Mouse (Mus musculus) bone marrow, adult 2 months (tissue): ENCODE measurements around the gene Ube2g1. TPM values are rescaled to one million over a fixed set of nuclear protein-coding genes. Genes with fewer than 3 reads are reported as not detected.

ENCODE experiments used
- H3K27ac ChIP-seq: fragments of 200-500 bp; 2 replicates; pipeline ENCODE4 v1.5.1; 2012; ENCODE audit warnings: low read depth, mild to moderate bottlenecking, control low read depth, inconsistent platforms, low read length; ENCODE audit not compliant: control insufficient read depth, poor library complexity, insufficient read depth
- H3K4me1 ChIP-seq: fragments of 200-500 bp; 2 replicates; pipeline ENCODE4 v1.6.1; 2011; ENCODE audit warnings: low read length; ENCODE audit not compliant: control insufficient read depth, insufficient read depth
- H3K4me3 ChIP-seq: fragments of 200-500 bp; replicated peaks from 2 replicates; pipeline ENCODE3; 2011; ENCODE audit warnings: mild to moderate bottlenecking, low read depth, low read length, control low read depth; ENCODE audit not compliant: control insufficient read depth
- CTCF ChIP-seq: fragments of 200-500 bp; IDR thresholded peaks from 2 replicates; pipeline ENCODE4 v1.5.1; 2011; ENCODE audit warnings: low read length, control low read depth; ENCODE audit not compliant: control insufficient read depth, insufficient read depth
- POLR2A ChIP-seq: fragments of 200-500 bp; IDR thresholded peaks from 2 replicates; pipeline ENCODE4 v1.6.1; 2011; ENCODE audit warnings: low read depth, mild to moderate bottlenecking, control low read depth, low read length, borderline replicate concordance; ENCODE audit not compliant: control insufficient read depth
- WGBS: fragments of 180-500 bp; shearing (Covaris S2); methylation state at CpG from one replicate; pipeline ENCODE4 v1.1.7; 2018; 5-methylcytosine and 5-hydroxymethylcytosine counted together
- polyA plus RNA-seq: library from polyadenylated mRNA; stranded (reverse); fragments of >200 nt; gene quantifications from 2 replicates; pipeline ENCODE4 v1.2.4, GENCODE M21; 2011; ENCODE audit warnings: low replicate concordance; ENCODE audit not compliant: missing spikeins, insufficient read depth, insufficient read length

The Ube2g1 gene
- polyA plus RNA-seq, 1 experiment: 14.1 TPM

- TF ChIP-seq CTCF (no peak), POLR2A (no peak)
- no peaks in the 10 kb centered on the region for H3K4me1 ChIP-seq
- H3K27ac ChIP-seq: no peak overlapping the region
- 84% methylated on average over 4 of the region's 4 CpGs for WGBS
- H3K4me3 ChIP-seq: no peak overlapping the region
Measured at GRCm38 (mm10) chr11:72615931-72616330, 8.8 kb downstream of the Ube2g1 start.

GRCm38 (mm10) chr11:72618476-72618875 is 11.4 kb downstream of the Ube2g1 start:
- no peaks in the 10 kb centered on the region for H3K4me1 ChIP-seq
- TF ChIP-seq POLR2A (no peak), CTCF (no peak)
- no peak overlapping the region for H3K4me3 ChIP-seq
- 93% methylated on average over 1 of the region's 1 CpGs for WGBS
- no peak overlapping the region for H3K27ac ChIP-seq

- TF ChIP-seq CTCF (no peak), POLR2A (no peak)
- H3K4me1 ChIP-seq: no peaks in the 10 kb centered on the region
- H3K4me3 ChIP-seq: no peak overlapping the region
- 83% methylated on average over 4 of the region's 4 CpGs for WGBS
- no peak overlapping the region for H3K27ac ChIP-seq
Measured at GRCm38 (mm10) chr11:72642730-72643129, 35.6 kb downstream of the Ube2g1 start.

GRCm38 (mm10) chr11:72645386-72645785 is 38.3 kb downstream of the Ube2g1 start:
- WGBS: 92% methylated on average over 5 of the region's 5 CpGs
- TF ChIP-seq POLR2A (no peak), CTCF (no peak)
- Histone ChIP-seq H3K4me1 (no peaks in the 10 kb centered on the region), H3K27ac (no peak overlapping the region), H3K4me3 (no peak overlapping the region)

GRCm38 (mm10) chr11:72650347-72650746 is 43.3 kb downstream of the Ube2g1 start:
- Histone ChIP-seq H3K27ac (no peak overlapping the region), H3K4me1 (no peaks in the 10 kb centered on the region), H3K4me3 (no peak overlapping the region)
- 79% methylated on average over 2 of the region's 2 CpGs for WGBS
- TF ChIP-seq CTCF (no peak), POLR2A (no peak)

- no peak for TF ChIP-seq CTCF
- TF ChIP-seq POLR2A: no peak
- Histone ChIP-seq H3K27ac (no peak overlapping the region), H3K4me1 (no peaks in the 10 kb centered on the region)
Measured at GRCm38 (mm10) chr11:72659918-72660317, 52.8 kb downstream of the Ube2g1 start.

GRCm38 (mm10) chr11:72660359-72660758 is 53.3 kb downstream of the Ube2g1 start:
- TF ChIP-seq CTCF (no peak), POLR2A (no peak)
- Histone ChIP-seq H3K4me1 (no peaks in the 10 kb centered on the region), H3K4me3 (no peak overlapping the region), H3K27ac (no peak overlapping the region)
- 90% methylated on average over 1 of the region's 1 CpGs for WGBS

More at GRCm38 (mm10) chr11:72659918-72660317, 52.8 kb downstream of the Ube2g1 start:
- no peak overlapping the region for H3K4me3 ChIP-seq

- Histone ChIP-seq H3K4me1 (no peaks in the 10 kb centered on the region), H3K4me3 (no peak overlapping the region), H3K27ac (no peak overlapping the region)
- WGBS: 66% methylated on average over 4 of the region's 4 CpGs
- TF ChIP-seq POLR2A (no peak), CTCF (no peak)
Measured at GRCm38 (mm10) chr11:72664641-72665040, 57.6 kb downstream of the Ube2g1 start.

GRCm38 (mm10) chr11:72670634-72671033 is 63.6 kb downstream of the Ube2g1 start:
- no peak for TF ChIP-seq CTCF
- TF ChIP-seq POLR2A: no peak
- no peak overlapping the region for H3K4me3 ChIP-seq
- no peak overlapping the region for H3K27ac ChIP-seq
- H3K4me1 ChIP-seq: no peaks in the 10 kb centered on the region; the same call in 1 of the 2 replicates
